Mouse (Mus musculus) intestine, embryonic 16.5 days (tissue): ENCODE results near the gene Cntn2. TPM values are rescaled to one million over a fixed set of nuclear protein-coding genes. Genes with fewer than 3 reads are reported as not detected.

Experiments used
- ATAC-seq: fragments of 200-750 bp; cut with Nextera tagmentation; 2 replicates; pipeline ENCODE4 v1.8.0; 2017; ENCODE audit warnings: moderate TSS enrichment, moderate library complexity
- H3K27ac ChIP-seq: fragments of 300-500 bp; sonication (generic); 2 replicates; pipeline ENCODE4 v1.5.1; 2014; ENCODE audit warnings: mild to moderate bottlenecking, low read length
- H3K27me3 ChIP-seq: fragments of 300-500 bp; sonication (generic); replicated peaks from 2 replicates; pipeline ENCODE4 v1.6.1; 2014; ENCODE audit warnings: low read length, control low read depth, mixed read lengths; ENCODE audit not compliant: control insufficient read depth, insufficient read depth
- H3K36me3 ChIP-seq: fragments of 300-500 bp; sonication (generic); 2 replicates; pipeline ENCODE4 v1.6.1; 2014; ENCODE audit warnings: low read length, control low read depth; ENCODE audit not compliant: control insufficient read depth, insufficient read depth
- H3K4me1 ChIP-seq: fragments of 300-500 bp; sonication (generic); 2 replicates; pipeline ENCODE4 v1.6.1; 2014; ENCODE audit warnings: low read length, control low read depth, mixed read lengths; ENCODE audit not compliant: control insufficient read depth, insufficient read depth
- H3K4me2 ChIP-seq: fragments of 300-500 bp; sonication (generic); 2 replicates; pipeline ENCODE4 v1.6.1; 2014; ENCODE audit warnings: low read depth, low read length, control low read depth
- H3K4me3 ChIP-seq: fragments of 300-500 bp; sonication (generic); 2 replicates; pipeline ENCODE4 v1.5.1; 2014; ENCODE audit warnings: mild to moderate bottlenecking, low read length
- H3K9ac ChIP-seq: fragments of 300-500 bp; sonication (generic); 2 replicates; pipeline ENCODE4 v1.6.1; 2014; ENCODE audit warnings: low read depth, low read length
- H3K9me3 ChIP-seq: fragments of 300-500 bp; sonication (generic); 2 replicates; pipeline ENCODE4 v1.6.1; 2016; ENCODE audit warnings: low read length, control low read depth; ENCODE audit not compliant: control insufficient read depth
- WGBS: fragments of 180-500 bp; shearing (Covaris S2); extraction: QIAGEN DNeasy Blood & Tissue Kit; methylation state at CpG from one replicate; pipeline ENCODE4 v1.1.7; 2014; 5-methylcytosine and 5-hydroxymethylcytosine counted together
- polyA plus RNA-seq: library from polyadenylated mRNA; unstranded; fragments of >200 nt; fragmentation: Nextera tagmentation; extraction: Ambion mirVana; gene quantifications from 2 replicates; pipeline ENCODE4 v1.2.1, GENCODE M21; 2015

Cntn2 gene
- polyA plus RNA-seq, 1 experiment from 2014 or later = 0.27 TPM

GRCm38 (mm10) chr1:132506058-132506457 lies 37.0 kb downstream of the Cntn2 start, which contains the start of gene Tmem81:
Tmem81 (plus strand) TSS chr1:132506230.
- Histone ChIP-seq H3K27me3 (no peaks in the 10 kb centered on the region), H3K9me3 (no peaks in the 10 kb centered on the region), H3K9ac (no peak within 1 kb of the TSS), H3K27ac (no peak within 1 kb of the TSS), H3K4me1 (no peaks in the 10 kb centered on the region), H3K4me2 (no peak within 1 kb of the TSS), H3K36me3 (no peaks in the 10 kb centered on the region; the same call in 1 of the 2 replicates), H3K4me3 (no peak within 1 kb of the TSS)
- WGBS = 89% methylated on average over 7 of the region's 7 CpGs
- ATAC-seq = no peak

GRCm38 (mm10) chr1:132505155-132505554 lies 37.9 kb downstream of the Cntn2 start:
- no peak overlapping the region for H3K4me3 ChIP-seq
- no peaks in the 10 kb centered on the region for H3K27me3 ChIP-seq
- WGBS = 89% methylated on average over 5 of the region's 5 CpGs
- H3K9me3 ChIP-seq = no peaks in the 10 kb centered on the region
- H3K9ac ChIP-seq = no peak overlapping the region
- peaks cover 3% of the 10 kb centered on the region; the same call in 1 of the 2 replicates for H3K36me3 ChIP-seq
- no peak for ATAC-seq
- no peaks in the 10 kb centered on the region for H3K4me1 ChIP-seq
- H3K27ac ChIP-seq = no peak overlapping the region
- no peak overlapping the region for H3K4me2 ChIP-seq

- Histone ChIP-seq H3K27ac (no peak overlapping the region), H3K27me3 (no peaks in the 10 kb centered on the region), H3K4me1 (no peaks in the 10 kb centered on the region), H3K9me3 (no peaks in the 10 kb centered on the region), H3K36me3 (peaks cover 15% of the 10 kb centered on the region), H3K4me2 (no peak overlapping the region), H3K9ac (no peak overlapping the region), H3K4me3 (no peak overlapping the region)
- no peak for ATAC-seq
- 92% methylated on average over 2 of the region's 2 CpGs for WGBS
These were observed 42.5 kb downstream of the Cntn2 start for GRCm38 (mm10) chr1:132500535-132500934.

GRCm38 (mm10) chr1:132483759-132484158 lies 59.3 kb downstream of the Cntn2 start:
- no peak overlapping the region for H3K4me3 ChIP-seq
- H3K9ac ChIP-seq = no peak overlapping the region
- H3K4me2 ChIP-seq = no peak overlapping the region
- ATAC-seq = no peak
- H3K4me1 ChIP-seq = 0 out of 2 replicates have a peak, but pooled peaks cover 3% of the 10 kb centered on the region
- no peaks in the 10 kb centered on the region for H3K9me3 ChIP-seq
- WGBS = 79% methylated on average over 6 of the region's 6 CpGs
- no peaks in the 10 kb centered on the region for H3K36me3 ChIP-seq
- H3K27ac ChIP-seq = no peak overlapping the region
- H3K27me3 ChIP-seq = no peaks in the 10 kb centered on the region

DNA sequence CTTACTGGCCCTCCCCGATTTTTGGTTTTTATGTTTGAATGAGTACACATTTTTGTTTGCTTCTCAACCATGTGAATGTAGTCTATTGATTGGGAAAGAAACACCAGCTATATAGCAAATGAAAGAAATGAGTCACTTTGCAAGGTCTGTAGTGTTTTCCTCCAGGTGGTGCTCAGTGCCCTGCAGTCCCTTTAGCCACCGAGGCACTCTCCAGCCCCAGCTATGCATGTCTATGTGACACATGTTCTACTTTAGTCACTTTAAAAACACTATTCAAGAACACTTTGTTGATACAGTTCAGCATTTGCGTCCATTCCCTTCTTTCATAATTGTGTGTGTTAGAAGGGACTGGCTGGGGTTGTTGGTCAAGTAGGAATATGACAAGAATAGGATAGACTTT lies 59.8 kb downstream of the Cntn2 start:
- H3K27me3 ChIP-seq = no peaks in the 10 kb centered on the region
- ATAC-seq = no peak

DNA sequence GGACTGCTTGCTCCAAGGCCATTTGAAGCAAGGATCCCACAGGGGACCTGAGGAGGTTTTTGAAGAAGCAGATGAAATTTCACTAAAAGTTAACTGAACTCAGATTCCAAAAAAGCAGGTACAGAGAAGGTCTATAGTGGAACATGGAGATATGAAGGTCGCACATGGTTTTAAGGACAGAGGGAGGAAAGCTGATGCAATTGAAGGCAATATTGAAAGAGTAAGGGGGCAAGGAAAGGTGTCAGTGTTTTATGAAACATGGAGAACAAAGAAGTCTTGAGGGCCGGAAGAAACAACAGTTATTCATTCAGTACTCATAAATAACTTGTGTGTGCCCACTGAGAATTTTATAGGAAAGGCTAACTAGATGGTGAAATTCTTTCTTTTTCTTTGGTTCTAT lies 61.4 kb downstream of the Cntn2 start:
- H3K9ac ChIP-seq = no peak overlapping the region
- H3K27me3 ChIP-seq = no peaks in the 10 kb centered on the region
- H3K4me3 ChIP-seq = no peak overlapping the region
- H3K4me1 ChIP-seq = peaks cover 9% of the 10 kb centered on the region; the same call in 1 of the 2 replicates
- no peak overlapping the region for H3K4me2 ChIP-seq
- no peak for ATAC-seq
- no peaks in the 10 kb centered on the region for H3K36me3 ChIP-seq
- no peak overlapping the region for H3K27ac ChIP-seq
- no peaks in the 10 kb centered on the region for H3K9me3 ChIP-seq
- WGBS = 92% methylated on average over 2 of the region's 2 CpGs

More for the DNA sequence above, 59.8 kb downstream of the Cntn2 start:
- 90% methylated on average over 3 of the region's 3 CpGs for WGBS
- H3K4me1 ChIP-seq = peaks cover 6% of the 10 kb centered on the region; the same call in 1 of the 2 replicates
- H3K4me3 ChIP-seq = no peak overlapping the region
- no peak overlapping the region for H3K27ac ChIP-seq
- no peaks in the 10 kb centered on the region for H3K9me3 ChIP-seq
- no peak overlapping the region for H3K4me2 ChIP-seq
- H3K9ac ChIP-seq = no peak overlapping the region
- no peaks in the 10 kb centered on the region for H3K36me3 ChIP-seq

DNA sequence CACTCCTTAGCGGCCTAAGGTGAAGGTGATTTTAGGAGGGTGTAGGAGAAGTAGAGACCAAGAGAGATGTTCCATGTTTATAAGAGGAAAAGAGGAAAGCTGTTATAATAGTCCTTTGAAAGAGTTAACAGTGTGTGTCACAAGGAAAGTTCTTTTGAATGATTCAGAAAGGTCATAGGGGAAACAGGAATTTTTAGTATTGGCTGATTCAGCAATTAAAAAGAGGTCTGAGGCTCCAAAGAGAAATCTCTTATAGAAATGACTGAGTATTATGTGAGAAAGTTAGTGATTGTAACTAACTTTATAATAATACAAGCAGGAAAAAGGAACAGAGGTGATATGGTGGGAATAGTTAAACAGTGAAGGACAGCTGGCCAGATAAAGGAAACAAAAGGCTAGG lies 63.6 kb downstream of the Cntn2 start:
- Histone ChIP-seq H3K36me3 (no peaks in the 10 kb centered on the region), H3K27me3 (no peaks in the 10 kb centered on the region), H3K4me2 (no peak overlapping the region), H3K27ac (no peak overlapping the region), H3K9ac (no peak overlapping the region), H3K9me3 (no peaks in the 10 kb centered on the region), H3K4me1 (peaks cover 9% of the 10 kb centered on the region; the same call in 1 of the 2 replicates), H3K4me3 (no peak overlapping the region)
- ATAC-seq = no peak
- WGBS = 80% methylated on average over 1 of the region's 1 CpGs

GRCm38 (mm10) chr1:132476928-132477691 lies 65.9 kb downstream of the Cntn2 start, which contains the start of gene Rbbp5:
Rbbp5 (plus strand) TSS chr1:132477365.
- under 1% methylated on average over 43 of the region's 43 CpGs for WGBS
- H3K4me1 ChIP-seq = peaks cover 9% of the 10 kb centered on the region; the same call in 1 of the 2 replicates
- peak within 1 kb of the TSS; percentile 65 for H3K27ac ChIP-seq
- H3K36me3 ChIP-seq = no peaks in the 10 kb centered on the region
- H3K27me3 ChIP-seq = no peaks in the 10 kb centered on the region
- H3K9ac ChIP-seq = peak within 1 kb of the TSS; percentile 92
- H3K9me3 ChIP-seq = no peaks in the 10 kb centered on the region
- peak within 1 kb of the TSS; percentile 81 for H3K4me3 ChIP-seq
- ATAC-seq = peak; percentile 91
- peak within 1 kb of the TSS; percentile 83 for H3K4me2 ChIP-seq

DNA sequence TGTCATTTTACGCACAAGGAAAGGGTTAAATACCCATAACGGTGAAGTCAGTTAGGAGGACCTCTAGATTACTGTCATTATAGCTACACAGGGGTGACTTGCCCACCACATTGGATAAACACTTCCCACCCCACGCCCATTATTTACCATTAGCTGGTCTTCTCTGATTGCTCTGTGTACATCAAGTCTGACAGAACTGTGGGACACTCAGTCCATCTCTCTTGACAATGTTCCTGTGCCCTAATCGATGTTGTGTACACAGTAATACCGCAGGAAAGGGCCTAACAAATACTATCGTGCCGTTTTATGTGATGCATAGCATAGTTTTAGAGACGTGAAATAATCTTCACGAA lies 66.5 kb downstream of the Cntn2 start:
- peak overlapping the region; percentile 33 for H3K27ac ChIP-seq
- H3K4me1 ChIP-seq = peaks cover 9% of the 10 kb centered on the region; the same call in 1 of the 2 replicates
- no peaks in the 10 kb centered on the region for H3K36me3 ChIP-seq
- H3K9me3 ChIP-seq = no peaks in the 10 kb centered on the region
- WGBS = 4% methylated on average over 9 of the region's 9 CpGs
- peak overlapping the region; percentile 92 for H3K9ac ChIP-seq
- H3K27me3 ChIP-seq = no peaks in the 10 kb centered on the region
- H3K4me3 ChIP-seq = peak overlapping the region; percentile 81
- H3K4me2 ChIP-seq = peak overlapping the region; percentile 83
- peak; percentile 54 for ATAC-seq
